ENCODE assay signal across 38 mouse cellular contexts in the genomic region with DNA sequence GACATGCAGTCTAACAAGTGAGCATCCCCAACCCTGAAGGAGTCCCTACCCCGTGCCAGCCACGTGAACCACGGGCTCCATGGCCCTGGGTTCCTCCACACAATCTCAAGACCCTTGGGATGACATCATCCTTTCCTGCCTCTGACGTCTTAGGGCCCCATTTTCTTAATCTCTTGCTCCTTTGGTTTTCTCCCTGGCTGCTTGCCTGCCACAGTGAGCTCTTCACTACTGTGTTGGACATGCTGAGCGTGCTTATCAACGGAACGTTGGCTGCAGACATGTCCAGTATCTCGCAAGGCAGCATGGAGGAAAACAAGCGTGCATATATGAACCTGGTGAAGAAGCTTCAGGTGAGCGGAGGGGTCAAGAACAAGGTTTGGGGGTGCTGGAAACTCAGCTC. TPM values are rescaled to one million over a fixed set of nuclear protein-coding genes. Genes with fewer than 3 reads are reported as not detected.
DNase-seq lines count a peak whose midpoint lies in the region; ATAC-seq and TF ChIP-seq lines count a peak whose summit lies in the region.
"Had no signal": no experiment of that assay in that cellular context is flagged by ENCODE, and none has a peak within 500 bp of the region (broad histone marks: within the 10 kb centered on the region; RNA-seq: fewer than 3 reads in every experiment).

No protein-coding gene starts in this region.

- WGBS in spleen, adult 2 months = 78% methylated on average over 10 of the region's 10 CpGs
- WGBS in liver, embryonic 12.5 days (ENCODE audit: insufficient replicate concordance) = 66% methylated on average over 10 of the region's 10 CpGs
- 60% methylated on average over 10 of the region's 10 CpGs for WGBS in liver, postnatal 0 days (ENCODE audit: insufficient replicate concordance)
- 90% methylated on average over 10 of the region's 10 CpGs for WGBS in hindbrain, embryonic 11.5 days
- 89% methylated on average over 10 of the region's 10 CpGs for whole genome bisulfite sequencing in midbrain, postnatal 0 days

- peak; percentile 68 for TF ChIP-seq EP300 in liver, postnatal 0 days (IDR thresholded peaks at IDR 0.05; ENCODE audit: low read depth)

- peak overlapping the region; percentile 8; the same call in 1 of the 2 replicates for H3K4me2 ChIP-seq in liver, embryonic 12.5 days
- peak overlapping the region; percentile 6; the same call in 1 of the 2 replicates for H3K4me2 ChIP-seq in liver, postnatal 0 days (ENCODE audit: low read depth, low read length)
- no peak overlapping the region for H3K4me2 ChIP-seq in hindbrain, embryonic 11.5 days (replicated peaks; ENCODE audit: low read depth, low read length)
- no peak overlapping the region for H3K4me2 ChIP-seq in midbrain, postnatal 0 days (ENCODE audit: low read depth, low read length, poor library complexity, severe bottlenecking)
- H3K4me2 ChIP-seq: embryonic facial prominence, embryonic 12.5 days; forebrain, embryonic 12.5 days; hindbrain, embryonic 14.5 days; midbrain, embryonic 13.5 days had no signal

- no peaks in the 10 kb centered on the region for H3K4me1 ChIP-seq in spleen, adult 2 months (ENCODE audit: control insufficient read depth, insufficient read depth, insufficient read length)
- peaks cover 50% of the 10 kb centered on the region for H3K4me1 ChIP-seq in liver, embryonic 12.5 days
- peaks cover 3% of the 10 kb centered on the region; the same call in 1 of the 2 replicates for H3K4me1 ChIP-seq in liver, postnatal 0 days (ENCODE audit: insufficient read depth)
- no peaks in the 10 kb centered on the region for H3K4me1 ChIP-seq in hindbrain, embryonic 11.5 days (replicated peaks; ENCODE audit: control insufficient read depth, insufficient read depth, low read length)
- H3K4me1 ChIP-seq in midbrain, postnatal 0 days (ENCODE audit: insufficient read depth, low read length) = no peaks in the 10 kb centered on the region
- H3K4me1 ChIP-seq: embryonic facial prominence, embryonic 12.5 days; forebrain, embryonic 12.5 days; heart, embryonic 10.5 days; midbrain, embryonic 13.5 days had no signal

- H3K4me3 ChIP-seq in spleen, adult 2 months (ENCODE audit: extremely low read depth, insufficient read depth, insufficient read length) = no peak overlapping the region
- no peak overlapping the region for H3K4me3 ChIP-seq in liver, embryonic 12.5 days
- no peak overlapping the region for H3K4me3 ChIP-seq in liver, postnatal 0 days (ENCODE audit: low read depth, low read length)
- H3K4me3 ChIP-seq in hindbrain, embryonic 11.5 days (ENCODE audit: low read depth, low read length) = no peak overlapping the region
- H3K4me3 ChIP-seq in midbrain, postnatal 0 days (ENCODE audit: low read depth, low read length) = no peak overlapping the region
- H3K4me3 ChIP-seq: embryonic facial prominence, embryonic 12.5 days; forebrain, embryonic 12.5 days; heart, embryonic 10.5 days; megakaryocyte, embryonic 14.5 days; midbrain, embryonic 13.5 days had no signal

- no peak for TF ChIP-seq POLR2A in spleen, adult 2 months (IDR thresholded peaks at IDR 0.05; ENCODE audit: low read depth, low read length)

- peaks cover 25% of the 10 kb centered on the region for H3K36me3 ChIP-seq in spleen, adult 2 months (ENCODE audit: control insufficient read depth, insufficient read depth, low read length)
- H3K36me3 ChIP-seq in liver, embryonic 12.5 days = peaks cover 100% of the 10 kb centered on the region
- H3K36me3 ChIP-seq in liver, postnatal 0 days (replicated peaks; ENCODE audit: insufficient read depth, low read length) = peaks cover 39% of the 10 kb centered on the region
- H3K36me3 ChIP-seq in hindbrain, embryonic 11.5 days (ENCODE audit: control insufficient read depth, insufficient read depth, low read length) = no peaks in the 10 kb centered on the region
- peaks cover 18% of the 10 kb centered on the region for H3K36me3 ChIP-seq in midbrain, postnatal 0 days (ENCODE audit: insufficient read depth, low read length)

- DNase-seq in spleen, adult 2 months (ENCODE audit: low read depth in 1 of 2, low spot score in 2 of 2) = no peak
- no peak for DNase-seq in spleen, adult 18-20 months
- no peak for DNase-seq in liver, postnatal 0 days
- DNase-seq in urinary bladder, postnatal 4 days (ENCODE audit: low spot score in 2 of 2) = no peak
- no peak for DNase-seq in hindbrain, embryonic 11.5 days (ENCODE audit: low spot score)
- no peak for DNase-seq in midbrain, postnatal 0 days (ENCODE audit: low spot score)
- DNase-seq: adrenal gland, postnatal 10 days; cerebellum, adult 11 months; cerebellum, adult 9-10 months; embryo, embryonic 11 days; forebrain, postnatal 0 days; heart, postnatal 4 days; kidney, adult 9 months; kidney, postnatal 10 days; layer of hippocampus, adult 9-11 months; lung, postnatal 36 days; right cerebral cortex, postnatal 4 days; thymus, adult 2 months; thymus, postnatal 36 days had no signal

- no peaks in the 10 kb centered on the region for H3K9me3 ChIP-seq in liver, embryonic 12.5 days (replicated peaks)
- H3K9me3 ChIP-seq in liver, postnatal 0 days (ENCODE audit: low read length) = no peaks in the 10 kb centered on the region
- no peaks in the 10 kb centered on the region for H3K9me3 ChIP-seq in hindbrain, embryonic 11.5 days (ENCODE audit: control insufficient read depth, low read length)
- H3K9me3 ChIP-seq in midbrain, postnatal 0 days (ENCODE audit: low read length) = no peaks in the 10 kb centered on the region
- H3K9me3 ChIP-seq: embryonic facial prominence, embryonic 12.5 days; forebrain, embryonic 12.5 days; heart, embryonic 10.5 days; megakaryocyte, embryonic 14.5 days; midbrain, embryonic 13.5 days had no signal

- H3K9ac ChIP-seq in liver, embryonic 12.5 days = peak overlapping the region; percentile 22; the same call in 1 of the 2 replicates
- H3K9ac ChIP-seq in liver, postnatal 0 days (replicated peaks) = no peak overlapping the region
- no peak overlapping the region for H3K9ac ChIP-seq in hindbrain, embryonic 11.5 days (ENCODE audit: low read depth, low read length)
- H3K9ac ChIP-seq in midbrain, postnatal 0 days (replicated peaks; ENCODE audit: low read length, poor library complexity, severe bottlenecking) = no peak overlapping the region
- H3K9ac ChIP-seq: embryonic facial prominence, embryonic 12.5 days; forebrain, embryonic 12.5 days; forebrain, postnatal 0 days; hindbrain, embryonic 14.5 days; midbrain, embryonic 13.5 days had no signal

- no peak for TF ChIP-seq CTCF in spleen, adult 2 months (IDR thresholded peaks at IDR 0.05; ENCODE audit: extremely low read depth, insufficient read depth, insufficient read length, insufficient replicate concordance)
- no peak for TF ChIP-seq CTCF in liver, postnatal 0 days (IDR thresholded peaks at IDR 0.05; ENCODE audit: low read depth)
- TF ChIP-seq CTCF in midbrain, postnatal 0 days (IDR thresholded peaks at IDR 0.05) = no peak

- peak; percentile 71 for ATAC-seq in erythroblast, adult 5-6 weeks (replicated peaks; ENCODE audit: low FRiP score, poor library complexity, severe bottlenecking)
- no peak for ATAC-seq in liver, embryonic 12.5 days
- ATAC-seq in liver, postnatal 0 days = peak; percentile 41
- ATAC-seq in hindbrain, embryonic 11.5 days (ENCODE audit: low FRiP score) = no peak
- no peak for ATAC-seq in midbrain, postnatal 0 days (ENCODE audit: low FRiP score)
- ATAC-seq: forebrain, postnatal 0 days; intestine, postnatal 0 days; midbrain, embryonic 13.5 days had no signal

- H3K27ac ChIP-seq in spleen, adult 2 months (ENCODE audit: insufficient read depth, low read length) = peak overlapping the region; percentile 13; the same call in 1 of the 2 replicates
- peak overlapping the region; percentile 97 for H3K27ac ChIP-seq in liver, embryonic 12.5 days
- H3K27ac ChIP-seq in liver, postnatal 0 days (ENCODE audit: low read depth) = peak overlapping the region; percentile 34
- no peak overlapping the region for H3K27ac ChIP-seq in hindbrain, embryonic 11.5 days (ENCODE audit: low read depth, low read length)
- H3K27ac ChIP-seq in midbrain, postnatal 0 days (ENCODE audit: low read depth, low read length) = no peak overlapping the region
- H3K27ac ChIP-seq: embryonic facial prominence, embryonic 12.5 days; forebrain, embryonic 12.5 days; heart, embryonic 10.5 days; hindbrain, embryonic 14.5 days; midbrain, embryonic 13.5 days had no signal

- H3K27me3 ChIP-seq in spleen, adult 2 months (ENCODE audit: control insufficient read depth, insufficient read depth, low read length) = no peaks in the 10 kb centered on the region
- no peaks in the 10 kb centered on the region; the same call in 1 of the 2 replicates for H3K27me3 ChIP-seq in liver, embryonic 12.5 days (replicated peaks)
- H3K27me3 ChIP-seq in liver, postnatal 0 days (ENCODE audit: insufficient read depth, low read length) = no peaks in the 10 kb centered on the region
- no peaks in the 10 kb centered on the region for H3K27me3 ChIP-seq in hindbrain, embryonic 11.5 days (ENCODE audit: control insufficient read depth, insufficient read depth, low read length)
- H3K27me3 ChIP-seq in midbrain, postnatal 0 days (ENCODE audit: insufficient read depth, low read length) = no peaks in the 10 kb centered on the region
- H3K27me3 ChIP-seq: midbrain, embryonic 13.5 days had no signal

RNA-seq across cellular contexts. Expression of gene Nlgn3, which starts 8.9 kb away (rescaled TPM):
- polyA plus RNA-seq in spleen, adult 2 months (2012; rRNA removed) = 0.14 and 0.21 TPM in 2 replicates
- total RNA-seq in erythroblast, adult 5-6 weeks (2015; ENCODE audit: low replicate concordance) = 0.84 and 0.96 TPM in 2 replicates
- 0.77 and 2.6 TPM in 2 replicates for total RNA-seq in erythroblast, adult 5-6 weeks (2017; ENCODE audit: low replicate concordance)
- 0.08 and 0.20 TPM in 2 replicates for polyA plus RNA-seq in liver, embryonic 12.5 days (2016; fragmentation: Nextera tagmentation; extraction: Ambion mirVana)
- 0.05 and 0.06 TPM in 2 replicates for polyA plus RNA-seq in liver, postnatal 0 days (2015; fragmentation: Nextera tagmentation; extraction: Ambion mirVana)
- 24.5 and 29.1 TPM in 2 replicates for polyA plus RNA-seq in hindbrain, embryonic 11.5 days (2014; fragmentation: Nextera tagmentation; extraction: Ambion mirVana)
- 188 and 189 TPM in 2 replicates for total RNA-seq in midbrain, postnatal 0 days (2014; rRNA removed)
- polyA plus RNA-seq in midbrain, postnatal 0 days (2015; fragmentation: Nextera tagmentation; extraction: Ambion mirVana) = 82.3 and 84.6 TPM in 2 replicates
- total RNA-seq: monocyte, adult 5-6 weeks had no signal

RNA-seq across cellular contexts. Expression of gene Med12, which starts 16.3 kb away (rescaled TPM):
- polyA plus RNA-seq in spleen, adult 2 months (2012; rRNA removed) = 236 and 243 TPM in 2 replicates
- 250 and 275 TPM in 2 replicates for total RNA-seq in erythroblast, adult 5-6 weeks (2015; ENCODE audit: low replicate concordance)
- total RNA-seq in erythroblast, adult 5-6 weeks (2017; ENCODE audit: low replicate concordance) = 140 and 157 TPM in 2 replicates
- polyA plus RNA-seq in liver, embryonic 12.5 days (2016; fragmentation: Nextera tagmentation; extraction: Ambion mirVana) = 24.8 and 28.5 TPM in 2 replicates
- 10.2 and 14.3 TPM in 2 replicates for polyA plus RNA-seq in liver, postnatal 0 days (2015; fragmentation: Nextera tagmentation; extraction: Ambion mirVana)
- polyA plus RNA-seq in hindbrain, embryonic 11.5 days (2014; fragmentation: Nextera tagmentation; extraction: Ambion mirVana) = 39.0 and 44.3 TPM in 2 replicates
- total RNA-seq in midbrain, postnatal 0 days (2014; rRNA removed) = 37.2 and 39.5 TPM in 2 replicates
- 16.1 and 18.2 TPM in 2 replicates for polyA plus RNA-seq in midbrain, postnatal 0 days (2015; fragmentation: Nextera tagmentation; extraction: Ambion mirVana)

RNA-seq across cellular contexts. Expression of gene Gm20489, which starts 21.3 kb away (rescaled TPM):
- not detected in 2 replicates for polyA plus RNA-seq in spleen, adult 2 months (2012; rRNA removed)
- not detected in 2 replicates for total RNA-seq in erythroblast, adult 5-6 weeks (2015; ENCODE audit: low replicate concordance)
- total RNA-seq in erythroblast, adult 5-6 weeks (2017; ENCODE audit: low replicate concordance) = not detected in 2 replicates
- polyA plus RNA-seq in liver, embryonic 12.5 days (2016; fragmentation: Nextera tagmentation; extraction: Ambion mirVana) = not detected in 2 replicates
- not detected in 2 replicates for polyA plus RNA-seq in liver, postnatal 0 days (2015; fragmentation: Nextera tagmentation; extraction: Ambion mirVana)
- not detected in 2 replicates for polyA plus RNA-seq in hindbrain, embryonic 11.5 days (2014; fragmentation: Nextera tagmentation; extraction: Ambion mirVana)
- total RNA-seq in midbrain, postnatal 0 days (2014; rRNA removed) = not detected in 2 replicates
- polyA plus RNA-seq in midbrain, postnatal 0 days (2015; fragmentation: Nextera tagmentation; extraction: Ambion mirVana) = not detected in 2 replicates
- total RNA-seq: adrenal gland, postnatal 10 days; forebrain, postnatal 0 days; gastrocnemius, adult 8-10 months; heart, postnatal 4 days; left cerebral cortex, adult 18-20 months; left cerebral cortex, postnatal 14 days; liver, adult 2 months; monocyte, adult 5-6 weeks had no signal
- polyA plus RNA-seq: embryonic facial prominence, embryonic 12.5 days; forebrain, embryonic 12.5 days; forebrain, postnatal 0 days; gonadal fat pad, adult 2 months; heart, embryonic 10.5 days; heart, embryonic 16.5 days; hindbrain, embryonic 14.5 days; intestine, postnatal 0 days; limb, embryonic 11.5 days; liver, adult 2 months; lung, embryonic 16.5 days; midbrain, embryonic 13.5 days; neural tube, embryonic 14.5 days; thymus, adult 2 months had no signal

RNA-seq across cellular contexts. Expression of gene Il2rg, which starts 22.1 kb away (rescaled TPM):
- polyA plus RNA-seq in spleen, adult 2 months (2012; rRNA removed) = 171 and 180 TPM in 2 replicates
- total RNA-seq in erythroblast, adult 5-6 weeks (2015; ENCODE audit: low replicate concordance) = 11.5 and 17.3 TPM in 2 replicates
- 15.1 and 37.6 TPM in 2 replicates for total RNA-seq in erythroblast, adult 5-6 weeks (2017; ENCODE audit: low replicate concordance)
- polyA plus RNA-seq in liver, embryonic 12.5 days (2016; fragmentation: Nextera tagmentation; extraction: Ambion mirVana) = 11.9 and 12.2 TPM in 2 replicates
- 7.7 and 8.0 TPM in 2 replicates for polyA plus RNA-seq in liver, postnatal 0 days (2015; fragmentation: Nextera tagmentation; extraction: Ambion mirVana)
- polyA plus RNA-seq in hindbrain, embryonic 11.5 days (2014; fragmentation: Nextera tagmentation; extraction: Ambion mirVana) = 3.6 TPM in 2 replicates
- 2.0 and 4.1 TPM in 2 replicates for total RNA-seq in midbrain, postnatal 0 days (2014; rRNA removed)
- polyA plus RNA-seq in midbrain, postnatal 0 days (2015; fragmentation: Nextera tagmentation; extraction: Ambion mirVana) = 4.7 and 5.9 TPM in 2 replicates

RNA-seq across cellular contexts. Expression of gene Gm614, which starts 26.3 kb away (rescaled TPM):
- 0.65 and 0.99 TPM in 2 replicates for polyA plus RNA-seq in spleen, adult 2 months (2012; rRNA removed)
- total RNA-seq in erythroblast, adult 5-6 weeks (2015; ENCODE audit: low replicate concordance) = not detected in 2 replicates
- total RNA-seq in erythroblast, adult 5-6 weeks (2017; ENCODE audit: low replicate concordance) = not detected in 2 replicates
- not detected in 2 replicates for polyA plus RNA-seq in liver, embryonic 12.5 days (2016; fragmentation: Nextera tagmentation; extraction: Ambion mirVana)
- not detected in 2 replicates for polyA plus RNA-seq in liver, postnatal 0 days (2015; fragmentation: Nextera tagmentation; extraction: Ambion mirVana)
- not detected in 2 replicates for polyA plus RNA-seq in hindbrain, embryonic 11.5 days (2014; fragmentation: Nextera tagmentation; extraction: Ambion mirVana)
- total RNA-seq in midbrain, postnatal 0 days (2014; rRNA removed) = not detected in 2 replicates
- polyA plus RNA-seq in midbrain, postnatal 0 days (2015; fragmentation: Nextera tagmentation; extraction: Ambion mirVana) = not detected in 2 replicates
- total RNA-seq: gastrocnemius, adult 8-10 months; left cerebral cortex, adult 18-20 months; left cerebral cortex, postnatal 14 days; liver, adult 2 months had no signal
- polyA plus RNA-seq: embryonic facial prominence, embryonic 12.5 days; forebrain, embryonic 12.5 days; forebrain, postnatal 0 days; heart, embryonic 10.5 days; hindbrain, embryonic 14.5 days; intestine, postnatal 0 days; limb, embryonic 11.5 days; liver, adult 2 months; lung, embryonic 16.5 days; midbrain, embryonic 13.5 days; neural tube, embryonic 14.5 days had no signal

Comparison
In these comparisons a context has a peak if more than half of its experiments do, and no peak if none do; other contexts are left out.
1. ATAC-seq: peak in erythroblast, adult 5-6 weeks (single experiment) and liver, postnatal 0 days (single experiment); none in liver, embryonic 12.5 days (single experiment), hindbrain, embryonic 11.5 days (single experiment) and midbrain, postnatal 0 days (single experiment).
2. H3K27ac ChIP-seq: peak in spleen, adult 2 months (single experiment), liver, embryonic 12.5 days (single experiment) and liver, postnatal 0 days (single experiment); none in hindbrain, embryonic 11.5 days (single experiment) and midbrain, postnatal 0 days (single experiment).
3. H3K4me2 ChIP-seq: peak in liver, embryonic 12.5 days (single experiment) and liver, postnatal 0 days (single experiment); none in hindbrain, embryonic 11.5 days (single experiment) and midbrain, postnatal 0 days (single experiment).
4. RNA of gene Nlgn3, which starts 8.9 kb away (polyA plus RNA-seq): 82.3 to 84.6 TPM in midbrain, postnatal 0 days and 24.5 to 29.1 TPM in hindbrain, embryonic 11.5 days; 0.14 to 0.21 TPM in spleen, adult 2 months, 0.08 to 0.20 TPM in liver, embryonic 12.5 days and 0.05 to 0.06 TPM in liver, postnatal 0 days; every median in the first group is over 10 times any median in the second.